Mouse (Mus musculus) limb, embryonic 12.5 days (tissue): Measurements from ENCODE around the gene Med9. TPM values are rescaled to one million over a fixed set of nuclear protein-coding genes. Genes with fewer than 3 reads are reported as not detected.

Experiments
- ATAC-seq: fragments of 200-750 bp; cut with Nextera tagmentation; 2 replicates; pipeline ENCODE4 v1.8.0; 2017; ENCODE audit warnings: low read depth, moderate TSS enrichment; ENCODE audit not compliant: insufficient number of reproducible peaks, insufficient read depth, low FRiP score, low TSS enrichment
- H3K27ac ChIP-seq: fragments of 300-500 bp; sonication (generic); 2 replicates; pipeline ENCODE4 v1.5.1; 2016; ENCODE audit warnings: mild to moderate bottlenecking, moderate library complexity
- H3K27me3 ChIP-seq: fragments of 300-500 bp; sonication (generic); 2 replicates; pipeline ENCODE4 v1.6.1; 2016; ENCODE audit warnings: mild to moderate bottlenecking, moderate library complexity
- H3K36me3 ChIP-seq: fragments of 300-500 bp; sonication (generic); 2 replicates; pipeline ENCODE4 v1.6.1; 2016; ENCODE audit warnings: mild to moderate bottlenecking, moderate library complexity
- H3K4me1 ChIP-seq: fragments of 300-500 bp; sonication (generic); replicated peaks from 2 replicates; pipeline ENCODE4 v1.6.1; 2016
- H3K4me2 ChIP-seq: fragments of 300-500 bp; sonication (generic); 2 replicates; pipeline ENCODE4 v1.6.1; 2016; ENCODE audit warnings: mild to moderate bottlenecking, moderate library complexity
- H3K4me3 ChIP-seq: fragments of 300-500 bp; sonication (generic); replicated peaks from 2 replicates; pipeline ENCODE4 v1.5.1; 2016; ENCODE audit warnings: mild to moderate bottlenecking
- H3K9ac ChIP-seq: fragments of 300-500 bp; sonication (generic); replicated peaks from 2 replicates; pipeline ENCODE4 v1.6.1; 2016; ENCODE audit warnings: mild to moderate bottlenecking, moderate library complexity
- H3K9me3 ChIP-seq: fragments of 300-500 bp; sonication (generic); 2 replicates; pipeline ENCODE4 v1.6.1; 2016; ENCODE audit warnings: mild to moderate bottlenecking, moderate library complexity
- WGBS: fragments of 180-500 bp; shearing (Covaris S2); methylation state at CpG from one replicate; pipeline ENCODE4 v1.1.7; 2016; 5-methylcytosine and 5-hydroxymethylcytosine counted together
- polyA plus RNA-seq: library from polyadenylated mRNA; unstranded; fragments of >200 nt; fragmentation: Nextera tagmentation; extraction: Ambion mirVana; gene quantifications from 2 replicates; pipeline ENCODE4 v1.2.1, GENCODE M21; 2016

The Med9 gene
- polyA plus RNA-seq, 1 experiment from 2014 or later, result 40.7 TPM

DNA sequence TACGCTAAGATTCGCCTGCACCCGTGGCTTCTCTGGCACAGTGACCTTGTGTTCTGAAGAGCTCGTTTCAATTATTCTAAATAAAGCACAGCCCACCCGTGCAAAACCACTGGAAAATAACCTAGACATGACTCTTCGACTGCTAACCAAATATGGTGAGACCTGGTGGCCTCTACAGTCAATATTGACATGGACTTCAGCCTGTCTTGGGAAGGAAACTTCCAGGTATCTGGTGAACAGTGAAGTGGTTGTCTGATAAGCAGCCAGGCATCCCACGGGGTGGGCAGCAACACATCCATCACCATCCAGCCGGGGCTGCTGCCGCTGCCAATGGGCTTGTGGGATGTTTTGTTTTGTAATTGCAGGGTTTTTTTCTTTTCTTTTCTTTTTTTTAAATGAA is 46.3 kb downstream of the Med9 start:
- H3K4me2 ChIP-seq, result no peak overlapping the region
- no peaks in the 10 kb centered on the region for H3K27me3 ChIP-seq
- WGBS, result 79% methylated on average over 9 of the region's 9 CpGs
- H3K36me3 ChIP-seq, result no peaks in the 10 kb centered on the region
- peaks cover 7% of the 10 kb centered on the region; the same call in 1 of the 2 replicates for H3K4me1 ChIP-seq
- no peaks in the 10 kb centered on the region for H3K9me3 ChIP-seq
- no peak overlapping the region for H3K4me3 ChIP-seq
- no peak for ATAC-seq
- H3K9ac ChIP-seq, result no peak overlapping the region
- H3K27ac ChIP-seq, result no peak overlapping the region

DNA sequence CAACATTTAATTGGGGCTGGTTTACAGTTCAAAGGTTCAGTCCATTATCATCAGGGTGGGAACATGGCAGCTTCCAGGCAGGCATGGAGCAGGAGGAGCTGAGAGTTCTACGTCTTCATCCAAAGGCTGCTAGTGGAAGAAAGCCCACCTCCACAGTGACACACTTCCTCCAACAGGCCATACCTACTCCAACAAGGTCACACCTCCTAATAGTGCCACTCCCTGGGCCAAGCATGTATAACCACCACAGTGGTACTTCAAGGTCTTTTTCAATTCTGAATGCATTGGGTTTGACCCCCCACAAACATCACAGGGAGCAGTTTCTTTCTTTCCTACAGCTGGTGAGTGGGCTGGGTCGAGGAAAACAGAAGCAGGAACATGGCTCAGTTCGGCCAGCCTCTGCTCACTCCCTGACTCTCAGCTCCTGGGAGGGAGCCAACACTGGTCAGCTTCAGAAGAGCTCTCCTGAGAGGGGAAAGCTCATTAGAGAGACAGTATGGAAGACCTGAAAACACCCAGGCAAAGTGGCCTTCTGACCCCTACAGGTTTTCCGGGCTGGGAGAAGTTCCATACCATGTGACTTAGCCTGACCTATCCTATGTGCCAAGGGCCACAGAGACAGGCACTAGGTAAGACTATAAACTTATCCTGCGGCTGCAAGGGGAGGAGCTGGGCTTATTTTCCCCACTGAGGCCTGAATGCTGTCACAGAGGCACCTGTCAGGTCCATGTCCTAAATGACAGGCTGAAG is 53.4 kb downstream of the Med9 start:
- no peak for ATAC-seq
- Histone ChIP-seq H3K9me3 (no peaks in the 10 kb centered on the region), H3K27ac (no peak overlapping the region), H3K27me3 (no peaks in the 10 kb centered on the region), H3K4me1 (no peaks in the 10 kb centered on the region), H3K9ac (no peak overlapping the region), H3K36me3 (no peaks in the 10 kb centered on the region), H3K4me3 (no peak overlapping the region), H3K4me2 (no peak overlapping the region)
- WGBS, result 78% methylated on average over 5 of the region's 5 CpGs

DNA sequence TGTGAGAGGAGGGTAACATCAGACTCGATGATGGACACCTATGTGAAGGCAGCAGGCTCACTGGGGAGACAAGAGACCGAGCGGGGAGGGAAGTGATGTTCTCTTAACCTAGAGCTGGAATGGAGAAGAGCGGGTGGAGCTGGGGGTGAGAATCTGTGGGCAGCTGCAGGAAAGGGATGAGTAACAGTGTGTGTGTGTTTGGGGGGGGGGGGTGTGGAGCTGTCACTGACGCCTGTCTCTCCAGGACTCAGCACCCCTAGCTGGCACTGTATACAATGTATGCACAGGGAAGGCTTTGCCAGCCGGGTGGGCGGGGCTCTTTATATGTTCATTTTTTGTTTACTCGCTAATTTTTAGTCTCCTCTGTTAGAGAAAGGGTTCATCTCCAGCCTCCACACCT is 55.8 kb downstream of the Med9 start:
- Histone ChIP-seq H3K4me3 (no peak overlapping the region), H3K27me3 (no peaks in the 10 kb centered on the region), H3K4me2 (no peak overlapping the region), H3K27ac (no peak overlapping the region), H3K36me3 (no peaks in the 10 kb centered on the region), H3K9me3 (no peaks in the 10 kb centered on the region), H3K4me1 (no peaks in the 10 kb centered on the region), H3K9ac (no peak overlapping the region)
- 84% methylated on average over 8 of the region's 8 CpGs for WGBS
- ATAC-seq, result no peak

DNA sequence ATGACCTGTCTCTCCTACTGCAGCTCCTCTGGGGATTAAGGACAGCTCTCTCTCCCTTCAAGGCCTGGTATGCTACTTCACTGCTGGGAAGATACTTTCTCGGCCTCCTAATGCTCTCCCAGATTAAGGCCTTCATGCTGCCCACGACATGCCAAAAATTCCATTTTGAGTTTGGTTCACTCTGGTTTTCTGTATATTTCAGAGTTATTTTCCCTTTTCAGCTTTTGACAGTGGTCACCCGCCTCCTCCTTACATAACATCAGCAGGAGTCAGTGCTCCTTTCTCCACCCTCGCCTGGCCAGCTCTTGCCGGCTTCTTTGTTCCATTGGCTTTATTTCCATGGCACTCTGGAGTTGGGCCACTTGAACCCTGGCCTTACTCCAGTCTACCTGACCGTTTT is 56.7 kb downstream of the Med9 start:
- 82% methylated on average over 6 of the region's 6 CpGs for WGBS
- no peak overlapping the region for H3K4me3 ChIP-seq
- H3K4me1 ChIP-seq, result no peaks in the 10 kb centered on the region
- H3K27me3 ChIP-seq, result no peaks in the 10 kb centered on the region
- no peak overlapping the region for H3K9ac ChIP-seq
- no peak overlapping the region for H3K4me2 ChIP-seq
- ATAC-seq, result no peak
- H3K36me3 ChIP-seq, result no peaks in the 10 kb centered on the region
- H3K27ac ChIP-seq, result no peak overlapping the region
- no peaks in the 10 kb centered on the region for H3K9me3 ChIP-seq

DNA sequence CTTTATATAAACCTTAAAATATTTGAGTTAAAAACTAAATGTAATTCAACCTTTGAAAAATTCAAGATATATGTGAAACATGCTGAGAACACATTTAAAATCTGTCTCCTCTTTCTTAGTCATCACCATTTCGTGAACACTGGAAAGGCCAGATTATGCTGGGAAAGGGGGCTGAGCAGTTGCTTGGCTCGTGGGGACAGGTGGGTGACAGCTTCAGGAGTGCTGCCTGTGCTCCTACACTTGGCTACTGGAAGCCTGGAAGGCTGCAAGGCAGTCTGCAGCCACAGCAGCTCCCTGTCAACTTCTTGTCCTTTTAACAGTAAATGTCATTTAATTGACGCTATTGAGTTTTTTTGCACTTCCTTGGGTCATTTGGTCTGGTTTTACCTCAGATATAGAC is 57.9 kb downstream of the Med9 start:
- H3K4me1 ChIP-seq, result no peaks in the 10 kb centered on the region
- H3K4me3 ChIP-seq, result no peak overlapping the region
- no peaks in the 10 kb centered on the region for H3K9me3 ChIP-seq
- WGBS, result 71% methylated on average over 3 of the region's 3 CpGs
- ATAC-seq, result no peak
- no peaks in the 10 kb centered on the region for H3K36me3 ChIP-seq
- no peak overlapping the region for H3K27ac ChIP-seq
- H3K27me3 ChIP-seq, result no peaks in the 10 kb centered on the region
- H3K4me2 ChIP-seq, result no peak overlapping the region
- H3K9ac ChIP-seq, result no peak overlapping the region

DNA sequence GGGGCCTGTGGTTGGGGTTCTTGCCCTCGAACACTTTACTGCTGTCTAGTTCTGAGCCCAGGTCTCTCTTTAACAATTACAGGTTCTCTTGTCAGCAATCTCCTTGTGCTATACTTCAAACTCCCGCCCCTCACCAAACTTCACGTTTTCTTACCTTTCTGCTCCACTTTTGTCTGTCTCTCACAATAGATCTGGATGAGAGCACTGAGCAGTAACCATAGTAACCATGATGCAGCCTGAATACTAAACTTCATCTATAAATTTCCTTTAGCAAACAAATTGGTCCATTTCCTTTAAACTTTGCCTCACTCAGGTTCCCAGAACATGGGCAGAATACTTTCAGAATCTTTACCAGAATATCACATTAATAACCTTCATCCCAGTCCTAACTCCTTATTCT is 61.4 kb downstream of the Med9 start:
- 86% methylated on average over 3 of the region's 3 CpGs for WGBS
- H3K27ac ChIP-seq, result no peak overlapping the region
- H3K36me3 ChIP-seq, result no peaks in the 10 kb centered on the region
- no peaks in the 10 kb centered on the region for H3K4me1 ChIP-seq
- H3K4me3 ChIP-seq, result no peak overlapping the region
- no peaks in the 10 kb centered on the region for H3K27me3 ChIP-seq
- no peak for ATAC-seq
- H3K9ac ChIP-seq, result no peak overlapping the region
- H3K9me3 ChIP-seq, result no peaks in the 10 kb centered on the region
- H3K4me2 ChIP-seq, result no peak overlapping the region

DNA sequence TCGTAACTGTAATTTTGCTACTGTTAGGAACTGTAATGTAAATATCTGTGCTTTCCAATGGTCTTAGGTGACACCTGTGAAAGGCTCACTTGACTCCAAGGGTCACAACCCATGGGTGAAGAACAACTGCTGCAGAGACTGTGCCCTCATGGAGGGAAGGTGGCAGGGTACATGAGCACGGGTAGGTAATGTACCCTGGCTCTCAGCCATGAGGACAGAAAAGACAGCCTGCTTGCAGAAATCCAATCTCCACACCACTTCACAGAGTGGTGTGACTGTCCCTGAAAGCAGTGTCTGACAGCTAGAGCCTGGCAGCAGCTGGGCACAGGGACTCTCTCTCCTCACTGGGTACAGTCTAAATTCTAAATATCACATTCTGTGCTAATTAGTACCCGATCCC is 63.5 kb downstream of the Med9 start:
- 92% methylated on average over 3 of the region's 3 CpGs for WGBS
- Histone ChIP-seq H3K4me1 (no peaks in the 10 kb centered on the region; the same call in 1 of the 2 replicates), H3K4me3 (no peak overlapping the region), H3K9me3 (no peaks in the 10 kb centered on the region), H3K27ac (no peak overlapping the region), H3K27me3 (no peaks in the 10 kb centered on the region), H3K36me3 (no peaks in the 10 kb centered on the region), H3K4me2 (no peak overlapping the region), H3K9ac (no peak overlapping the region)
- ATAC-seq, result no peak

Other genes with a start within 250 kb of the Med9 start
- 4.5 and 4.7 TPM in 2 replicates for gene Pld6, start 160.6 kb upstream of the Med9 start, polyA plus RNA-seq
- 37.4 and 37.5 TPM in 2 replicates for gene Flcn, start 138.2 kb upstream of the Med9 start, polyA plus RNA-seq
- gene Nt5m, start 108.8 kb upstream of the Med9 start, polyA plus RNA-seq, result 36.8 and 39.8 TPM in 2 replicates
- gene Cops3, start 108.4 kb upstream of the Med9 start, polyA plus RNA-seq, result 224 and 232 TPM in 2 replicates
- 1.5 and 1.7 TPM in 2 replicates for gene Rasd1, start 16.7 kb downstream of the Med9 start, polyA plus RNA-seq
- 3.2 and 3.9 TPM in 2 replicates for gene Pemt, start 98.3 kb downstream of the Med9 start, polyA plus RNA-seq
- 36.2 and 37.5 TPM in 2 replicates for gene Rai1, start 156.8 kb downstream of the Med9 start, polyA plus RNA-seq